Mouse (Mus musculus) liver, postnatal 0 days (tissue): ENCODE data around the gene Hoxa3. TPM values are rescaled to one million over a fixed set of nuclear protein-coding genes. Genes with fewer than 3 reads are reported as not detected.
A peak's percentile ranks its signal among the peaks of the same experiment; 100 is the strongest.

Source experiments
- ATAC-seq: fragments of 200-750 bp; cut with Nextera tagmentation; 2 replicates; pipeline ENCODE4 v1.8.0; 2017; ENCODE audit warnings: mild to moderate bottlenecking, moderate library complexity
- DNase-seq: peaks from one replicate; pipeline ENCODE4 v3.0.0-alpha.2; 2016
- H3K27ac ChIP-seq: fragments of 300-500 bp; sonication (generic); 2 replicates; pipeline ENCODE4 v1.5.1; 2014; ENCODE audit warnings: antibody characterized with exemption, moderate library complexity, mild to moderate bottlenecking, low read depth
- H3K27me3 ChIP-seq: fragments of 300-500 bp; sonication (generic); 2 replicates; pipeline ENCODE4 v1.6.1; 2014; ENCODE audit warnings: low read length, control low read depth, mixed read lengths; ENCODE audit not compliant: insufficient read depth
- H3K36me3 ChIP-seq: fragments of 300-500 bp; sonication (generic); replicated peaks from 2 replicates; pipeline ENCODE4 v1.6.1; 2014; ENCODE audit warnings: mild to moderate bottlenecking, control low read depth, low read length, moderate library complexity, mixed read lengths; ENCODE audit not compliant: insufficient read depth
- H3K4me1 ChIP-seq: fragments of 300-500 bp; sonication (generic); 2 replicates; pipeline ENCODE4 v1.6.1; 2014; ENCODE audit warnings: antibody characterized with exemption, mild to moderate bottlenecking, control low read depth; ENCODE audit not compliant: insufficient read depth
- H3K4me2 ChIP-seq: fragments of 300-500 bp; sonication (generic); 2 replicates; pipeline ENCODE4 v1.6.1; 2014; ENCODE audit warnings: low read depth, mild to moderate bottlenecking, low read length, moderate library complexity, mixed read lengths
- H3K4me3 ChIP-seq: fragments of 300-500 bp; sonication (generic); 2 replicates; pipeline ENCODE4 v1.5.1; 2014; ENCODE audit warnings: low read depth, low read length
- H3K9ac ChIP-seq: fragments of 300-500 bp; sonication (generic); replicated peaks from 2 replicates; pipeline ENCODE4 v1.6.1; 2014; ENCODE audit warnings: mild to moderate bottlenecking, moderate library complexity
- H3K9me3 ChIP-seq: fragments of 300-500 bp; sonication (generic); 2 replicates; pipeline ENCODE4 v1.6.1; 2016; ENCODE audit warnings: mild to moderate bottlenecking, control low read depth, low read length, mixed read lengths
- CTCF ChIP-seq: sonication (generic); IDR thresholded peaks from 2 replicates; pipeline ENCODE4 v1.5.1; 2016; ENCODE audit warnings: antibody characterized with exemption, low read depth
- EP300 ChIP-seq: IDR thresholded peaks from 2 replicates; pipeline ENCODE4 v1.6.1; 2016; ENCODE audit warnings: antibody characterized with exemption, low read depth, mild to moderate bottlenecking
- WGBS: fragments of 180-500 bp; shearing (Covaris S2); extraction: QIAGEN DNeasy Blood & Tissue Kit; methylation state at CpG from one replicate; pipeline ENCODE4 v1.1.7; 2014; ENCODE audit not compliant: insufficient replicate concordance; 5-methylcytosine and 5-hydroxymethylcytosine counted together
- polyA plus RNA-seq: library from polyadenylated mRNA; unstranded; fragments of >200 nt; fragmentation: Nextera tagmentation; extraction: Ambion mirVana; gene quantifications from 2 replicates; pipeline ENCODE4 v1.2.1, GENCODE M21; 2015

Gene Hoxa3
- polyA plus RNA-seq, 1 experiment from 2014 or later = 0.16 TPM

- Histone ChIP-seq H3K4me3 (no peak overlapping the region), H3K27ac (no peak overlapping the region), H3K27me3 (peaks cover 91% of the 10 kb centered on the region), H3K36me3 (no peaks in the 10 kb centered on the region), H3K4me1 (peaks cover 4% of the 10 kb centered on the region), H3K9ac (no peak overlapping the region), H3K4me2 (no peak overlapping the region), H3K9me3 (no peaks in the 10 kb centered on the region)
- ATAC-seq (no peak), DNase-seq (no peak)
- TF ChIP-seq CTCF (no peak), EP300 (no peak)
- 2% methylated on average over 24 of the region's 25 CpGs for WGBS
Measured at GRCm38 (mm10) chr6:52259081-52259790, 46.1 kb upstream of the Hoxa3 start.

- WGBS = under 1% methylated on average over 6 of the region's 6 CpGs
- H3K4me2 ChIP-seq = no peak overlapping the region
- DNase-seq = peak; percentile 83
- peak; percentile 81 for TF ChIP-seq CTCF
- no peak for TF ChIP-seq EP300
- H3K9me3 ChIP-seq = no peaks in the 10 kb centered on the region
- no peak overlapping the region for H3K9ac ChIP-seq
- peaks cover 91% of the 10 kb centered on the region for H3K27me3 ChIP-seq
- no peak overlapping the region for H3K4me3 ChIP-seq
- H3K36me3 ChIP-seq = no peaks in the 10 kb centered on the region
- H3K4me1 ChIP-seq = peaks cover 4% of the 10 kb centered on the region
- no peak overlapping the region for H3K27ac ChIP-seq
- no peak for ATAC-seq
Measured at GRCm38 (mm10) chr6:52256956-52257355, 43.8 kb upstream of the Hoxa3 start.

- H3K4me3 ChIP-seq = no peak overlapping the region
- ATAC-seq (no peak), DNase-seq (no peak)
- no peaks in the 10 kb centered on the region for H3K9me3 ChIP-seq
- no peak for TF ChIP-seq EP300
- TF ChIP-seq CTCF = no peak
- WGBS = 2% methylated on average over 59 of the region's 59 CpGs
- H3K4me1 ChIP-seq = no peaks in the 10 kb centered on the region
- H3K27me3 ChIP-seq = peaks cover 97% of the 10 kb centered on the region
- H3K4me2 ChIP-seq = no peak overlapping the region
- H3K9ac ChIP-seq = no peak overlapping the region
- no peak overlapping the region for H3K27ac ChIP-seq
- H3K36me3 ChIP-seq = no peaks in the 10 kb centered on the region
Measured at GRCm38 (mm10) chr6:52253511-52254500, 40.7 kb upstream of the Hoxa3 start.

GRCm38 (mm10) chr6:52252775-52253376, 39.7 kb upstream of the Hoxa3 start:
- 2% methylated on average over 35 of the region's 35 CpGs for WGBS

GRCm38 (mm10) chr6:52252016-52252774, 39.1 kb upstream of the Hoxa3 start:
- H3K27ac ChIP-seq = no peak overlapping the region
- H3K27me3 ChIP-seq = peaks cover 97% of the 10 kb centered on the region
- H3K9ac ChIP-seq = no peak overlapping the region
- no peaks in the 10 kb centered on the region for H3K9me3 ChIP-seq
- DNase-seq (no peak), ATAC-seq (no peak)
- no peaks in the 10 kb centered on the region for H3K36me3 ChIP-seq
- no peak overlapping the region for H3K4me2 ChIP-seq
- no peak overlapping the region for H3K4me3 ChIP-seq
- TF ChIP-seq CTCF = no peak
- no peak for TF ChIP-seq EP300
- no peaks in the 10 kb centered on the region for H3K4me1 ChIP-seq
- WGBS = 5% methylated on average over 24 of the region's 24 CpGs

More at GRCm38 (mm10) chr6:52252775-52253376, 39.7 kb upstream of the Hoxa3 start:
- no peak overlapping the region for H3K4me3 ChIP-seq
- no peak for TF ChIP-seq CTCF
- H3K9ac ChIP-seq = no peak overlapping the region
- DNase-seq (no peak), ATAC-seq (no peak)
- no peak overlapping the region for H3K27ac ChIP-seq
- no peaks in the 10 kb centered on the region for H3K4me1 ChIP-seq
- H3K4me2 ChIP-seq = no peak overlapping the region
- H3K36me3 ChIP-seq = no peaks in the 10 kb centered on the region
- H3K9me3 ChIP-seq = no peaks in the 10 kb centered on the region
- peaks cover 97% of the 10 kb centered on the region for H3K27me3 ChIP-seq
